Mouse (Mus musculus) G1E (cell line): ENCODE data around the gene Nek8. TPM values are rescaled to one million over a fixed set of nuclear protein-coding genes. Genes with fewer than 3 reads are reported as not detected.

Experiments used
- ATAC-seq: 2 replicates; pipeline ENCODE4 v1.8.0; 2016; ENCODE audit warnings: mild to moderate bottlenecking; ENCODE audit not compliant: insufficient number of reproducible peaks, poor library complexity, low FRiP score, severe bottlenecking; ENCODE audit errors: extremely low read depth
- DNase-seq: peaks from one replicate; pipeline ENCODE4 v3.0.0; 2012; ENCODE audit warnings: low spot score
- H3K27me3 ChIP-seq: 2 replicates; pipeline ENCODE4 v1.6.1; 2012; ENCODE audit warnings: mild to moderate bottlenecking, low read length, inconsistent platforms; ENCODE audit not compliant: insufficient read depth
- H3K36me3 ChIP-seq: replicated peaks from 2 replicates; pipeline ENCODE3; 2012; ENCODE audit warnings: mild to moderate bottlenecking, inconsistent platforms
- H3K4me1 ChIP-seq: 2 replicates; pipeline ENCODE4 v1.6.1; 2012; ENCODE audit warnings: low read depth, low read length, inconsistent platforms, mixed read lengths; ENCODE audit not compliant: insufficient read depth
- H3K4me3 ChIP-seq: 2 replicates; pipeline ENCODE4 v1.5.1; 2012; ENCODE audit warnings: low read depth, mild to moderate bottlenecking, inconsistent platforms, low read length, moderate library complexity, mixed read lengths
- H3K9me3 ChIP-seq: replicated peaks from 2 replicates; pipeline ENCODE4 v1.6.1; 2012; ENCODE audit warnings: inconsistent platforms
- CTCF ChIP-seq: IDR thresholded peaks from 2 replicates; pipeline ENCODE4 v1.5.1; 2012; ENCODE audit warnings: low read depth, low read length, inconsistent platforms, mixed read lengths
- GATA1 ChIP-seq: IDR thresholded peaks from 2 replicates; pipeline ENCODE4 v1.6.1; 2012; ENCODE audit warnings: borderline replicate concordance, low read length, inconsistent platforms, mixed read lengths
- GATA2 ChIP-seq: IDR thresholded peaks from 2 replicates; pipeline ENCODE4 v1.6.1; 2012; ENCODE audit warnings: low read depth, low read length, inconsistent platforms, borderline replicate concordance
- POLR2AphosphoS5 ChIP-seq: IDR thresholded peaks from 2 replicates; pipeline ENCODE4 v1.6.1; 2012; ENCODE audit warnings: low read depth, low read length, inconsistent platforms; ENCODE audit not compliant: insufficient replicate concordance
- TAL1 ChIP-seq: conservative IDR thresholded peaks from 2 replicates; pipeline ENCODE4 v1.6.1; 2012; ENCODE audit warnings: low read depth, low read length, inconsistent platforms, mixed read lengths
- polyA plus RNA-seq: library from polyadenylated mRNA; stranded (reverse); fragments of >175 nt; gene quantifications from 2 replicates; pipeline ENCODE4 v1.2.3, GENCODE M21; 2012
- total RNA-seq, 2 experiments: library from RNA; stranded (forward) in 1 of 2; stranded (reverse) in 1 of 2; fragments of 200-1000 nt in 1 of 2; fragments of >200 nt in 1 of 2; fragmentation: Nextera tagmentation in 1 of 2; gene quantifications; 2 replicates each; pipeline ENCODE4 v1.2.3; 2014 to 2017

Gene Nek8
- total and polyA plus RNA-seq, 3 experiments, result 7.8 to 14.8 (median 8.5) TPM

DNA sequence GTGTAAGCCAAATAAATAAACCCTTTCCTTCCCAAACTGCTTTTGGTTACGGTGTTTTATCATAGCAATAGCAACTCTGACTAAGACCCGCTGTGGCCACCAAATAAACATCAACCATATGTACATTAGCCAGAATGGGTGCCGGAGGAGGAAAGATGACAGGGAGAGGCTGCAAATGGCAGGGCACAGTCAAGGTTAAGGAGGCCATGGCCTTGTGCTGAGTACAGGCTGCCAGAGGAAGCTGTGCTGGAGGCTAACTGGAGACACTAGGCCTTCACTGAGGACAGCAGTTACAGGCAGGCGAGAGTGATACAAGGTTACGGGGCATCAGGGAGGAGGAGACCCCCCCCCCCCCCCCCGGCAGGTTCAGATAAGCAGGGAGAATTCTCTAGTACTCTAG is 33.4 kb upstream of the Nek8 start:
- peaks cover 97% of the 10 kb centered on the region for H3K36me3 ChIP-seq
- no peak overlapping the region for H3K4me3 ChIP-seq
- H3K27me3 ChIP-seq, result no peaks in the 10 kb centered on the region
- H3K4me1 ChIP-seq, result peaks cover 6% of the 10 kb centered on the region
- TF ChIP-seq GATA2, result no peak
- TF ChIP-seq CTCF, result no peak
- TF ChIP-seq GATA1, result no peak
- no peak for TF ChIP-seq TAL1
- TF ChIP-seq POLR2AphosphoS5, result no peak
- no peaks in the 10 kb centered on the region for H3K9me3 ChIP-seq
- DNase-seq (no peak), ATAC-seq (no peak)

DNA sequence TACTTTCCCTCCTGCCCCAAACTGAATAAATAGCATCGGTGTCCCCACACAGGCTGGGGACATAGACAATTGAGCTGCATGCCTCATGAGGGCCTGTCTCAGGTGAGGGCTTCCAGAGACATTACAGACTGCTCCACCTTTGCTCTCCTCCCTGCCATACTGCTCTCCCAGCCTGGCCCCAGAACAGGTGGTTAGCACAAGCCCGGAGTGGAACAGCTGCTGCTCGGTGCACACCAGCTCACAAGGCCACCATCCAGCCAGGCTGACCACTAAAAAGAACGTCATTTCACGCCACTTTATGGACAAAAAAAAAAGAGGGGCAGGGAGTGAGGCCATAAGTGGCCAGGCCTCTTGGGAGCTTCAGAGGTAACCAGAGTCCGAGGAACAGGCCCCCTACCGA is 30.7 kb upstream of the Nek8 start:
- H3K4me1 ChIP-seq, result peaks cover 10% of the 10 kb centered on the region
- no peaks in the 10 kb centered on the region for H3K27me3 ChIP-seq
- DNase-seq, result no peak
- no peak for TF ChIP-seq CTCF
- no peak for TF ChIP-seq GATA1
- TF ChIP-seq POLR2AphosphoS5, result no peak
- TF ChIP-seq GATA2, result no peak
- TF ChIP-seq TAL1, result no peak
- ATAC-seq, result no peak
- peaks cover 99% of the 10 kb centered on the region for H3K36me3 ChIP-seq
- H3K9me3 ChIP-seq, result no peaks in the 10 kb centered on the region
- no peak overlapping the region for H3K4me3 ChIP-seq

DNA sequence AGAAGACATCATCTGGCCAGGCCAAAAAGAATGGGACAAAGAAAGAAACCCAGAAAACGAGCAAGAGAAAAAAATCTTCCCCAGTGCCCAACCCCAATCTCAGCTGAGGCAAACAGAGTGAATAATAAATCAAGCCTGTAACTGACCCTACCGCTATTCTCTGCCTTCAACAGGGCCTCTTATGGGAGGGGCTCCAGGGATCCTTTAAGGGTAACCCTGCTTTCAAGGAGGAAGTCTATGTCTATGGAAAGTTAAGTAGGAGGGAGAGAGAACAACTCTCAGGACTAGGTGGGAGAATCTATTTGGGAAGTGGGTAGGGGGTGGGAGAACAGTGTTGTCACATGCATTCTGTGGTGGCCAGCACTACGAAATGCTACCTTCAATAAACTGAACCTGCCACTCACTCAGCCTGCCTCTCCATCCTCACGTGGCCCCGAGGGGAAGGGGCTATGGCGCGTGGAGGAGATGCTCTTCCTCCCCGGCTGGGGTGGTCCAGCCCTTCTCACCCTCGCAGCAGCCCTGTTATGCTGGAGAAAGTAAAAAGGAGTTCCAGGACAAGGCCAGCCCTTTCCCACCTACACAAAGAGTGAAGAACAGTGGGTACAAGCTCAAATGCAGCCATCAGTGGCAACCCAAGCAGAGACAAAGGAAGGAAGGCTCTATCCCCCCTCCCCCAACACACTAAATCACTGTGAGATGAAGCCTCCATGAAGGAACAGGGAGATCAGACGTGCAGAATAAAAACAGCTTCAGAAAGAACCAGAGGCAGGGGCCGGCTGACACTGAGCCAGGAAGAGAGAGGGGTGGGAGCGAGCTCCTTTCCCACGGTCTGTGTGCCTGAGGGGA is 29.1 kb upstream of the Nek8 start:
- no peak overlapping the region for H3K4me3 ChIP-seq
- H3K36me3 ChIP-seq, result peaks cover 87% of the 10 kb centered on the region
- H3K9me3 ChIP-seq, result no peaks in the 10 kb centered on the region
- no peak for TF ChIP-seq TAL1
- no peak for TF ChIP-seq GATA2
- no peak for TF ChIP-seq CTCF
- no peak for TF ChIP-seq GATA1
- no peak; the same call in 1 of the 2 replicates for TF ChIP-seq POLR2AphosphoS5
- ATAC-seq (no peak), DNase-seq (no peak)
- H3K4me1 ChIP-seq, result peaks cover 3% of the 10 kb centered on the region
- no peaks in the 10 kb centered on the region for H3K27me3 ChIP-seq

DNA sequence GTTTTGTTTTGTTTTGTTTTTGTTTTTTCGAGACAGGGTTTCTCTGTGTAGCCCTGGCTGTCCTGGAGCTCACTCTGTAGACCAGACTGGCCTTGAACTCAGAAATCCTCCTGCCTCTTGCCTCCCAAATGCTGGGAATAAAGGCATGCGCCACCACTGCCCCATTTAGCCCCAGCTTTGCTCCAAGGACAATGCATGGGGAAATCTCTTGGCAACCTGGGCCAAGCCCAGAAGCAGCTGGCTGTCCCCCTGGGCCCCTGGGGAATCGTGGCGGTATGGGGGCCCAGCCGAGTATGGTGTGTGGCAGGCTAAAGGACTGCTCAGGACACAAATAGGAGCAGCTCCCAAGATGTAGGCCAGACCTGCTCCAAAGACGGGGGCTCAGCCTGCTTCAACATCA is 27.8 kb upstream of the Nek8 start:
- DNase-seq, result no peak
- no peak for ATAC-seq

DNA sequence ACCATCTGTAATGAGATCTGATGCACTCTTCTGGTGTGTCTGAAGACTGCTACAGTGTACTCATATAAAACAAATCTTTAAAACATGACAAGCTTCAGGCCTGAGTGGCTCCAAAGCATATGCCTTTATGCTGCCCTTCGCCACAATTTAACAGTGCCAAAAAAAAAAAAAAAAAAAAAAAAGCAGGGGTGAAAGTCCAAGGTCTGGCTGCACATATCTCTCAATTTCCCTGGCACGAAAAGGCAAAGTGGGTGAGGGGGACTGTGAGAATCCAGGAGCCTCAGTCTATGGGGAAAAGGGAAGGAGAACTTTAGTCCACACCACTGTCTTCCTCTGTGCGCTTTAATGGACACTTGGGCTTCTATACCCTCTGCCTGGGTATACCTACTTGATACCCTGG is 25.9 kb upstream of the Nek8 start:
- peaks cover 55% of the 10 kb centered on the region for H3K36me3 ChIP-seq
- H3K4me3 ChIP-seq, result no peak overlapping the region
- peaks cover 3% of the 10 kb centered on the region for H3K4me1 ChIP-seq
- H3K27me3 ChIP-seq, result no peaks in the 10 kb centered on the region
- DNase-seq (no peak), ATAC-seq (no peak)
- TF ChIP-seq TAL1 (no peak), GATA1 (no peak), GATA2 (no peak), POLR2AphosphoS5 (no peak), CTCF (no peak)
- no peaks in the 10 kb centered on the region for H3K9me3 ChIP-seq

More for the DNA sequence above, 27.8 kb upstream of the Nek8 start:
- no peak for TF ChIP-seq CTCF
- no peak for TF ChIP-seq GATA1
- TF ChIP-seq POLR2AphosphoS5, result no peak
- no peak for TF ChIP-seq GATA2
- no peak for TF ChIP-seq TAL1
- no peak overlapping the region for H3K4me3 ChIP-seq
- peaks cover 74% of the 10 kb centered on the region for H3K36me3 ChIP-seq
- no peaks in the 10 kb centered on the region for H3K9me3 ChIP-seq
- no peaks in the 10 kb centered on the region for H3K27me3 ChIP-seq
- H3K4me1 ChIP-seq, result peaks cover 3% of the 10 kb centered on the region

DNA sequence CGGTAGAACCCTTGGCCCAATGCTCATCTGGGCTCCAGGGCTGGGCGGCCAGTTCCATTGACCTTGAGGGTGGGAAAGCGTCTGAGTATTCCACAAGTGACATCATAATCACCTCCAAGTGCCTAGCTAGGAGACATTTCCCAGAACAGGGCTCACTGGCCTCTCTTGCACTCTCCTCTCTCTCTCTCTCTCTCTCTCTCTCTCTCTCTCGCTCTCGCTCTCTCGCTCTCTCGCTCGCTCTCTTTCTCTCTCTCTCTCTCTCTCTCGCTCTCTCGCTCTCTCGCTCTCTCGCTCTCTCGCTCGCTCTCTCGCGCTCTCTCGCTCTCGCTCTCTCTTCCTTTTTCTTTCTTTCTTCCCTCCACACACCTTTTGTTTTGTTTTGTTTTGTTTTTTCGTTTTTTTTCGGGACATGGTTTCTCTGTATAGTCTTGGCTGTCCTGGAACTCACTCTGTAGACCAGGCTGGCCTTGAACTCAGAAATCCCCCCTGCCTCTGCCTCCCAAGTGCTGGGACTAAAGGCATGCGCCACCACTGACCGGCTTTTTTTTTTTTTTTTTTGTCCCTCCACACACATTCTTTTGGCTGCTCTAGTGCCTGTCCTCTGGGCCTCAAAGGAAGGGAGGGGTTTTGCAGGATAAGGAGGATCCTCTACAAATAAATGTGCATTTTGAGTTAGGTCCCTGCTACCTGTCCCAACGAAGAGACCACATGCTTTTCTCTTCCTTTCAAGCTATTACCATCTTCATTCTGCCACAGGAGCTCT is 18.8 kb upstream of the Nek8 start:
- Histone ChIP-seq H3K27me3 (peaks cover 41% of the 10 kb centered on the region), H3K36me3 (no peaks in the 10 kb centered on the region), H3K4me1 (peaks cover 25% of the 10 kb centered on the region), H3K4me3 (peak overlapping the region; percentile 71), H3K9me3 (no peaks in the 10 kb centered on the region)
- DNase-seq (no peak), ATAC-seq (no peak)
- TF ChIP-seq GATA1 (no peak), POLR2AphosphoS5 (no peak), GATA2 (no peak), CTCF (no peak)
